Mouse (Mus musculus): ENCODE data around the gene Rnf114.

- TF ChIP-seq POLR2A (IDR thresholded peaks at IDR 0.05; ENCODE audit: borderline replicate concordance, control insufficient read depth, low read depth, low read length), result no peak
- no peak for TF ChIP-seq CTCF (IDR thresholded peaks at IDR 0.05; ENCODE audit: control insufficient read depth, insufficient read depth, low read length)
These were observed 54.2 kb downstream of the Rnf114 start for GRCm38 (mm10) chr2:167546447-167547195.
